Mouse (Mus musculus) G1E (cell line): ENCODE measurements around the gene Dgkz. TPM values are rescaled to one million over a fixed set of nuclear protein-coding genes. Genes with fewer than 3 reads are reported as not detected.

ENCODE experiments used
- ATAC-seq: 2 replicates; pipeline ENCODE4 v1.8.0; 2016; ENCODE audit warnings: mild to moderate bottlenecking; ENCODE audit not compliant: insufficient number of reproducible peaks, poor library complexity, low FRiP score, severe bottlenecking; ENCODE audit errors: extremely low read depth
- DNase-seq: peaks from one replicate; pipeline ENCODE4 v3.0.0; 2012; ENCODE audit warnings: low spot score
- H3K27me3 ChIP-seq: 2 replicates; pipeline ENCODE4 v1.6.1; 2012; ENCODE audit warnings: mild to moderate bottlenecking, low read length, inconsistent platforms; ENCODE audit not compliant: insufficient read depth
- H3K36me3 ChIP-seq: replicated peaks from 2 replicates; pipeline ENCODE3; 2012; ENCODE audit warnings: mild to moderate bottlenecking, inconsistent platforms
- H3K4me1 ChIP-seq: 2 replicates; pipeline ENCODE4 v1.6.1; 2012; ENCODE audit warnings: low read depth, low read length, inconsistent platforms, mixed read lengths; ENCODE audit not compliant: insufficient read depth
- H3K4me3 ChIP-seq: 2 replicates; pipeline ENCODE4 v1.5.1; 2012; ENCODE audit warnings: low read depth, mild to moderate bottlenecking, inconsistent platforms, low read length, moderate library complexity, mixed read lengths
- H3K9me3 ChIP-seq: replicated peaks from 2 replicates; pipeline ENCODE4 v1.6.1; 2012; ENCODE audit warnings: inconsistent platforms
- CTCF ChIP-seq: IDR thresholded peaks from 2 replicates; pipeline ENCODE4 v1.5.1; 2012; ENCODE audit warnings: low read depth, low read length, inconsistent platforms, mixed read lengths
- GATA1 ChIP-seq: IDR thresholded peaks from 2 replicates; pipeline ENCODE4 v1.6.1; 2012; ENCODE audit warnings: borderline replicate concordance, low read length, inconsistent platforms, mixed read lengths
- GATA2 ChIP-seq: IDR thresholded peaks from 2 replicates; pipeline ENCODE4 v1.6.1; 2012; ENCODE audit warnings: low read depth, low read length, inconsistent platforms, borderline replicate concordance
- POLR2AphosphoS5 ChIP-seq: IDR thresholded peaks from 2 replicates; pipeline ENCODE4 v1.6.1; 2012; ENCODE audit warnings: low read depth, low read length, inconsistent platforms; ENCODE audit not compliant: insufficient replicate concordance
- TAL1 ChIP-seq: conservative IDR thresholded peaks from 2 replicates; pipeline ENCODE4 v1.6.1; 2012; ENCODE audit warnings: low read depth, low read length, inconsistent platforms, mixed read lengths
- polyA plus RNA-seq: library from polyadenylated mRNA; stranded (reverse); fragments of >175 nt; gene quantifications from 2 replicates; pipeline ENCODE4 v1.2.3, GENCODE M21; 2012
- total RNA-seq, 2 experiments: library from RNA; stranded (forward) in 1 of 2; stranded (reverse) in 1 of 2; fragments of 200-1000 nt in 1 of 2; fragments of >200 nt in 1 of 2; fragmentation: Nextera tagmentation in 1 of 2; gene quantifications; 2 replicates each; pipeline ENCODE4 v1.2.3; 2014 to 2017

The Dgkz gene
- total and polyA plus RNA-seq, 3 experiments: 115 to 416 (median 290) TPM

DNA sequence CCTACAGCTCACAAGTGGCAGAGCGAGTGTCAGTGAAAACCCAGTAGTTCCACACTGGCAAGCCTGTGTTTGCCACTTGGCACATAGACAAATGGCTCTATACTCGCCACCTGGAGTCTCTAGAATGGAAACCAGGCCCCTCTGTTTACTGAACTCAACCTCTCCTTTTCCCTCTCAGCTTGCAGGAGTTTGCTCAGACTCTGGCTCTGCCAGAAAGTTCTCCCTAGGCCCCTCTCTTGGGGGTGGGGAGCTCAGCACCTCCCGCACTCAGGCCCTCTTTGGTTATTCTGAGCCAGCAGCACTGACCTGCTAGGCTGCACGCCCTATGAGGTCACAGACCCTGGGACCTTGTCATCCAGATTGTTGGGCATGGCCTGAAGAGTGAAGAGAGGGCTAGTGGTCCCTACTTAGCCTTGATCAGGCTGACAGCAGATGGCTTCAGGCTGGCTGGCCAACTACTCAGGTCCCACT is 20.5 kb downstream of the Dgkz start:
- Histone ChIP-seq H3K4me1 (peaks cover 86% of the 10 kb centered on the region), H3K27me3 (no peaks in the 10 kb centered on the region), H3K9me3 (no peaks in the 10 kb centered on the region), H3K4me3 (no peak overlapping the region), H3K36me3 (peaks cover 71% of the 10 kb centered on the region)
- DNase-seq (no peak), ATAC-seq (no peak)
- TF ChIP-seq GATA1 (no peak), POLR2AphosphoS5 (no peak), TAL1 (no peak), CTCF (no peak), GATA2 (no peak)

DNA sequence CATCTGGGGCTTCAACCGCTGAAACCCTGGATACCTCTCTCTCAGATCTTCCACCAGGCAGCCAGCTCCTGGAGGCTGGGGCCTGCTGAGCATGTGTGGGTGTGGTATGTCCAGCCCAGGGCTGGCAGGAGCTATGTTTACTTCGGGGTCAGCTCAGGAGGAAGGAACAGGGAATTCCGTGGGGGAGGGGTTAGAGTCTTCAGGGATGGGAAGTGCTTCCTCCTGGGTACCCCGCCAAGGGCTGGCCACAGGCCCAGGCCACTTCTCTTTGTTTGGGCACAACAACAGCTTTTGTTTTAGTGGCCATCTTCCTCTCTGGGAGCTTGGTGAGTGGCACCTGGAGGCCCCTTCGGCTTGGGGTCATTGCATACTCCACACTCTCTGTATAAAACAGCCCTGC is 21.8 kb downstream of the Dgkz start:
- no peak for TF ChIP-seq TAL1
- no peak for TF ChIP-seq CTCF
- DNase-seq: no peak
- Histone ChIP-seq H3K9me3 (no peaks in the 10 kb centered on the region), H3K4me3 (peak overlapping the region; percentile 2; the same call in 1 of the 2 replicates), H3K4me1 (peaks cover 82% of the 10 kb centered on the region), H3K27me3 (no peaks in the 10 kb centered on the region), H3K36me3 (peaks cover 67% of the 10 kb centered on the region)
- ATAC-seq: no peak

- Histone ChIP-seq H3K27me3 (no peaks in the 10 kb centered on the region), H3K4me1 (peaks cover 86% of the 10 kb centered on the region), H3K4me3 (peak overlapping the region; percentile 77), H3K9me3 (no peaks in the 10 kb centered on the region), H3K36me3 (peaks cover 75% of the 10 kb centered on the region)
- TF ChIP-seq GATA1: no peak
- no peak for TF ChIP-seq GATA2
- no peak for TF ChIP-seq TAL1
- TF ChIP-seq POLR2AphosphoS5: no peak
- no peak for TF ChIP-seq CTCF
- DNase-seq (peak; percentile 97), ATAC-seq (peak; percentile 72)
Measured at GRCm38 (mm10) chr2:91950275-91951085, 25.2 kb downstream of the Dgkz start.

GRCm38 (mm10) chr2:91949411-91950274 is 26.0 kb downstream of the Dgkz start:
- Histone ChIP-seq H3K27me3 (no peaks in the 10 kb centered on the region), H3K4me3 (peak overlapping the region; percentile 77), H3K4me1 (peaks cover 87% of the 10 kb centered on the region), H3K36me3 (peaks cover 75% of the 10 kb centered on the region), H3K9me3 (no peaks in the 10 kb centered on the region)
- DNase-seq (peak; percentile 72), ATAC-seq (peak; percentile 5; the same call in 1 of the 2 replicates)
- TF ChIP-seq POLR2AphosphoS5: no peak
- no peak; the same call in 1 of the 2 replicates for TF ChIP-seq TAL1
- TF ChIP-seq CTCF: no peak
- no peak for TF ChIP-seq GATA2
- no peak for TF ChIP-seq GATA1

GRCm38 (mm10) chr2:91948792-91949241 is 26.8 kb downstream of the Dgkz start:
- peak; percentile 17; the same call in 1 of the 2 replicates for TF ChIP-seq TAL1
- TF ChIP-seq GATA2: no peak
- Histone ChIP-seq H3K36me3 (peaks cover 77% of the 10 kb centered on the region), H3K9me3 (no peaks in the 10 kb centered on the region), H3K4me1 (peaks cover 91% of the 10 kb centered on the region), H3K27me3 (no peaks in the 10 kb centered on the region), H3K4me3 (peak overlapping the region; percentile 77)
- ATAC-seq (no peak), DNase-seq (peak; percentile 59)

- no peak for DNase-seq
- ATAC-seq: peak; percentile 12; the same call in 1 of the 2 replicates
- peak overlapping the region; percentile 77 for H3K4me3 ChIP-seq
- no peaks in the 10 kb centered on the region for H3K27me3 ChIP-seq
- H3K36me3 ChIP-seq: peaks cover 78% of the 10 kb centered on the region
- TF ChIP-seq POLR2AphosphoS5 (no peak), GATA1 (no peak), TAL1 (peak; percentile 42; the same call in 1 of the 2 replicates)
- no peaks in the 10 kb centered on the region for H3K9me3 ChIP-seq
- peaks cover 91% of the 10 kb centered on the region for H3K4me1 ChIP-seq
Measured at GRCm38 (mm10) chr2:91948151-91948509, 27.5 kb downstream of the Dgkz start.
